Mouse (Mus musculus) brain, embryonic 14.5 days (tissue): ENCODE measurements around the gene Prrg4. TPM values are rescaled to one million over a fixed set of nuclear protein-coding genes. Genes with fewer than 3 reads are reported as not detected.
"Not testable (repeated sequence)": the region's sequence is repeated elsewhere in the genome, so short reads cannot be mapped to it uniquely, and the experiment has no call there.

Source experiments
- DNase-seq: peaks from one replicate; pipeline ENCODE4 v3.0.0-alpha.2; 2011; ENCODE audit warnings: low read depth
- CTCF ChIP-seq: fragments of 200-500 bp; IDR thresholded peaks from 2 replicates; pipeline ENCODE4 v1.5.1; 2012; ENCODE audit warnings: inconsistent platforms, mild to moderate bottlenecking, moderate library complexity, borderline replicate concordance; ENCODE audit not compliant: insufficient read depth, insufficient read length; ENCODE audit errors: extremely low read depth
- POLR2A ChIP-seq: fragments of 200-500 bp; IDR thresholded peaks from 2 replicates; pipeline ENCODE4 v1.6.1; 2012; ENCODE audit warnings: mild to moderate bottlenecking, inconsistent platforms, borderline replicate concordance; ENCODE audit not compliant: poor library complexity, insufficient read depth, insufficient read length, severe bottlenecking; ENCODE audit errors: extremely low read depth
- polyA plus RNA-seq: library from polyadenylated mRNA; depleted of rRNA; stranded (reverse); fragments of >200 nt; gene quantifications from 2 replicates; pipeline ENCODE4 v1.2.3, GENCODE M21; 2012; rRNA removed

The Prrg4 gene
- 0.20 and 0.55 TPM in 2 replicates for polyA plus RNA-seq

DNA sequence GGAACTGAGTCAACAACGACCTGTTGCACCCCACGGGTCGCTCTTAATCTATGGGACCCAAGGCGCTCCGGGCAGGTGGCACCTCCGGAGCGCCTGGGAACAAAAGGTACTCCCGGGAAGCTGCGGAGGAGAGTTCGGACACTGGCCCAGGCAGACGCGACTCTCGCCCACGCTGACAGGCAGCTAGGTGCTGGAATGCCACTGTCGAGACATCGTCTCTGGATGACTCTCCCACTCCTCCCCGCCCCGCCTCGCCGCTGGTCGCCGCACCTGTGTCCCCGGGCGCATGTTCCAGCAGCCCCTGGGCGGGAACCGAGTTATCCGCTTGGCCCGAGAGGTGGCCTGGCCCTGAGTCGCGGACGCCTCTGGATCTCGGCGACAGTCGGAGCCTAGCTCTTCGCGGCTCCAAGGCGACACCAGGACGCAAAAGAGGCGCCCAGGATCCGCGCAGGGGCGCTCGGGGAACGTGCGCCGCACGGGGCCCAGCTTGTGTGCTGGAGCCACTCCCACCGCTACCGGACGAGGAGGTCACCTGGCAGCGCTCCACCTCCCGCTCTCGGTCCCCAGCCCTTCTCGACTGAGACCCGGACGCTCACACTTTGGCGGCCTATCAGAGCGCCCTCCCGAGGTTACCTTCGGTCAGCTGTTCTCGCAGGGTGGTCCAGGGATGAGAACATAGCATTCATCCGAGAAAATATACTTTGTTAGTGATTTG lies at the start of gene Prrg4:
TSS of gene Prrg4 (minus strand) at position 601 of the 715 bp plus-strand sequence.
- no peak for TF ChIP-seq CTCF
- no peak for TF ChIP-seq POLR2A
- peak; percentile 65 for DNase-seq

- TF ChIP-seq CTCF (peak; percentile 84), POLR2A (no peak)
- peak; percentile 91 for DNase-seq
Measured at GRCm38 (mm10) chr2:104887882-104888566, 38.3 kb upstream of the Prrg4 start.

DNA sequence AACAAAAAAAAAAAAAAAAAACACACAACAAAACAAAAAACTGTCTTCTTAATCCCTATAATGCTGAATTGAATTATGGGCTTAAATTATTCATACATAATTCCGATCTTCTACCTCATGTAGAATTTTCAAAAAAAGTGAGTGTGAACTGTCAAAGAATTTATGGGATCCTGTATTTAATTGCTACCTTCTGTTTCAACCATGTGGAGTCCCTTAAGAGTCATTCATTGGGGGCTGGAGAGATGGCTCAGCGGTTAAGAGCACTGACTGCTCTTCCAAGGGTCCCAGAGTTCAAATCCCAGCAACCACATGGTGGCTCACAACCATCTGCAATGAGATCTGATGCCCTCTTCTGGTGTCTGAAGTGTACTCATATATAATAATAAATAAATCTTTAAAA lies 37.7 kb upstream of the Prrg4 start:
- DNase-seq = not testable (repeated sequence)

GRCm38 (mm10) chr2:104886109-104886508 lies 36.4 kb upstream of the Prrg4 start:
- TF ChIP-seq POLR2A (no peak), CTCF (no peak)

DNA sequence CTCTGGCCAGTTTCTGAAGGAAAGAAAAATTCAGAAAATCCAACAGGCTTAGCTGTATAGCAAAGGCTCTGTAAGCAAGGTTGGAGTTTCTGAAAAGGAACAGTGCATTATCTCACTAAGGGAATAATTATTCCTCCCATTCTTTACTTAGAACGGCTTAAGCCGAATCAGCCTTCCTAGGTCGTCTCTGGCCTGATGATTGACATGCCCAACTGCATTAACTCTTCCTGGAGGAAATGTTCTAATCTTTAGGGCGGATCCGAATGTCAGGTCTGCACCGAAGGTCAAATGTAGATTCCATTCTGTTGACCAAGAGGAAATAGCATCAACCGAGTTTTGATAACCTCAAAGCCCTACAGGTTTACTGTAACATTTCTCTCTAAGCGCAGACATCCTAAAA lies 29.1 kb upstream of the Prrg4 start:
- no peak for DNase-seq
- TF ChIP-seq CTCF = no peak
- no peak for TF ChIP-seq POLR2A

More at GRCm38 (mm10) chr2:104886109-104886508, 36.4 kb upstream of the Prrg4 start:
- no peak for DNase-seq

GRCm38 (mm10) chr2:104869101-104869500 lies 19.4 kb upstream of the Prrg4 start:
- TF ChIP-seq POLR2A = no peak
- no peak for TF ChIP-seq CTCF
- DNase-seq = no peak

GRCm38 (mm10) chr2:104867282-104867855 lies 17.7 kb upstream of the Prrg4 start, which contains the start of gene Ccdc73:
Ccdc73 (plus strand) TSS chr2:104867805.
- TF ChIP-seq POLR2A = no peak
- no peak for TF ChIP-seq CTCF
- DNase-seq = no peak

DNA sequence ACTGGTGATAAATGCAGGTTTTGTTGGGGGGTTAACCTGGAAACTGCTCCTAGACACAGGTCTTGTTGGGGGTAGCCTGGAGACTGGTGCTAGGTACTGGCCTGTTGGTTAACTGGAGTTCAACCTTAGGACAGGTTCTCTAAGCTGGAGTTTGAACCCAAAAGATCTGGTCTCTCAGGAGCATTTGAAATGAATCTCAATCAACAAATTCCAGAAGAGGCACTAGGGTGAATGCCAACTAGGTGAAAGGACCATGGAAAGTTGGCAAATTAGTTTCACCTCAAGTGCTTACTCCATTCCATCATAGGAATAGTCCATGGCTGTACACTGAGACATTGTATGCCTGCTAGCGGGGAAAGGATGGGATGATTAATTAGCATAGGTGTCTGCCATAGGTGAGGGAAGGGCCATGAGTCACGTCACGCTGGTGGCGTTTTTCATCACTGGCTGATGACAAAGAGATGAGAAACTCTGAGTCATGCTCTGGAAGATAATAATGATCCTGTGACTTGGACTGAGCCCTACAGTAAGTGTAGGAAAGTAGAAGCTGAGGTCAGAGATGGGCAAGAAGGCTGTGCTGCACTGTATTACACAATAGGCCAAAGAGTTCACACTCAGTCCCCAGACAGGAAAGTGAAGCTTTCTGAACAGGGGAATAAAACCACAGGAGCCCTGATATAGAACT lies 14.6 kb upstream of the Prrg4 start:
- TF ChIP-seq POLR2A = no peak
- TF ChIP-seq CTCF = no peak
- DNase-seq = no peak

DNA sequence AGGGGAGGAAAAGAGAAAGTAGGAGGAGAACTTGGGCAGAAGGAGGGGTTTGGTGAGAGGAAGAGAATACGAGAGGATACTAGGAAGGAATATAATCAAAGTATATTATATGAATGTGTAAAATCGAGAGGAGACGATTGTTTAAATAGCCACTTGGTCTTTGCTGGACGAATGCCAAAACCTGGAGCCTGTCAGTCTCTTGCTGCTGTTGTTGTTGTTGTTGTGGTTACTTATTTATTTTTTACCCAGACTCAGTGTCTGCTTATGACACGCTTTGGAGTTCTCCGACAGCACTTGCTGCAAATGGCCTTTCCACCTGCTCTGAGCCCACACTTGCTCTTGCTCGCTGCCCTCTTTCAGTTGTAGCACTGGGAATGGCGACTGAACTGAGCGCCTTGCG lies 10.8 kb upstream of the Prrg4 start:
- peak; percentile 5 for DNase-seq
- no peak for TF ChIP-seq POLR2A
- no peak for TF ChIP-seq CTCF

DNA sequence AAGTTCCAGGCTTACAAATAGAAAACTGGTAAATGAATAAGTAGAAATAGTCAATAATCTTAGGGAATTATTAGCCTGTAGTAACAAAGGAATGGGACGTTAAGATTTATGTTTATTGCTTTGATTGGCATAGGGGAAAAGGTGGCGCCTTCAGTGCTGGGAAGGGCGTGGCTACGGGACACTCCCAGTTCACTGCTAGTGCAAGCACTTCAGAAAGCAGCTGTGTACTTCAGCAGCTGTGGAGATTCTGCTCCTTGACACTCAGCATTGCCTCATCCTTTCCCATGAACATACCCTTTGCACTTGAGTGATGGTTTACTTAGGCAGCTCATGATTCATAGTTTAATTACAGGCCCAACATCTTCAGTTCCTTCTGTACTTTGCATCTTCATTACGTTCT lies 9.4 kb upstream of the Prrg4 start:
- DNase-seq = no peak
- TF ChIP-seq CTCF = no peak
- TF ChIP-seq POLR2A = no peak

DNA sequence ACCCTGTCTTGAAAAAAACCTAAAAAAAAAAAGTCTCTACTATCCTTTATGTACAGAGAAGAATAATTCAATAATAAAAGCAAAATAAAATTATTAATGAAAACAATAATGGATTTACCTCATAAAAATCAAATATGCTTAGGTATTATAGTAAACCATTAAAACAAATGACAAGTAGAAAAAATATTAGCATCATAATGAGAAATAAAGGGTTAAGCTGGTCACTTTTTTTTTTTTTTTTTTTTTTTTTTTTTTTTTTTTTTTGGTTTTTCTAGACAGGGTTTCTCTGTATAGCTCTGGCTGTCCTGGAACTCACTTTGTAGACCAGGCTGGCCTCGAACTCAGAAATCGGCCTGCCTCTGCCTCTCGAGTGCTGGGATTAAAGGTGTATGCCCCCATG lies 8.4 kb upstream of the Prrg4 start:
- DNase-seq = not testable (repeated sequence)

- TF ChIP-seq CTCF = no peak
- no peak for TF ChIP-seq POLR2A
- DNase-seq = no peak
Measured at GRCm38 (mm10) chr2:104856218-104856617, 6.5 kb upstream of the Prrg4 start.

GRCm38 (mm10) chr2:104855732-104856131 lies 6.1 kb upstream of the Prrg4 start:
- no peak for DNase-seq
- no peak for TF ChIP-seq CTCF
- TF ChIP-seq POLR2A = no peak
